Mouse (Mus musculus): ENCODE results near the gene Pnpla2. TPM values are rescaled to one million over a fixed set of nuclear protein-coding genes. Genes with fewer than 3 reads are reported as not detected.
A peak's percentile ranks its signal among the peaks of the same experiment; 100 is the strongest.

Gene Pnpla2
- total and polyA plus RNA-seq, 2 experiments from 2014 or later, result 63.8 to 159 TPM

DNA sequence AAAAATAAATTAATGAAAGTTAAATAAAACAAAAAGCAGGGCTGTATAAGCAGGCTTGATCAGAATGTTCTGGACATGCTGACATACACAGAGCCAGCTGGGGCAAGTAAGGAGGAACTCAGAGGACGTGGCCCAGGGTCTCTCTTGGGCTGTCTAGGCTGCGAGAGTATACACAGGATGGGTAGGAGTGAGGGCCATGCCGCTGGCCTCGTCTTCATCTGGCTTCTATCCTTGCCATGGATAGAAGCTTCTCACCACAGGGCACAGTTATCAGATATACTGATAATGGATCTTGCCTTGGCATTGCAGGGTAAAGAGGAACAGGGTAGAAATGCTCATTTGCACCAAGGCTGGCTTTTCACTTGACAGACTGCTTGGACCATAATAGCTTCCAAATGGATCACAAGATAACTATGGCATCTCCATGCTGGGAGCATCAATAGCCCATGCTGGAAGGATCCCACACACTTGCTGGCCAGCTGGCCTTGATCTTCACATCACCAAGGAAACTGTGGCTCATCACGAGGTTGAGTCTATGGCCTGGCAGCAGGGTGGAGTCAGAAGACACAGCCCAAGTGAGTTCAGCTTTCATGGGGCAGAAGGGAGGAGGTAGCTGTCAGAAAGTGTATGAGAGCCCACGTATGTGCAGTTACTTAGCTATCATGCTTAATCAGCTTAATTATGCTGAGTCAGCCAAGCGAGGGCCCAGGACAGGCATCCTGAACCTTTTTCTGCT lies 47.0 kb downstream of the Pnpla2 start:
- TF ChIP-seq CTCF (IDR thresholded peaks at IDR 0.05; ENCODE audit: low read depth) (no peak), EP300 (IDR thresholded peaks at IDR 0.05; ENCODE audit: low read depth) (no peak)
- Histone ChIP-seq H3K4me1 (ENCODE audit: control insufficient read depth, insufficient read depth) (peaks cover 8% of the 10 kb centered on the region), H3K4me2 (ENCODE audit: low read depth, low read length) (no peak overlapping the region), H3K9me3 (replicated peaks; ENCODE audit: control insufficient read depth, low read length) (no peaks in the 10 kb centered on the region), H3K36me3 (replicated peaks; ENCODE audit: control insufficient read depth, insufficient read depth, low read length) (0 out of 2 replicates have a peak, but pooled peaks cover 3% of the 10 kb centered on the region), H3K27ac (ENCODE audit: low read depth) (no peak overlapping the region), H3K27me3 (ENCODE audit: control insufficient read depth, insufficient read depth, low read length) (no peaks in the 10 kb centered on the region), H3K9ac (replicated peaks; ENCODE audit: low read depth, low read length) (no peak overlapping the region), H3K4me3 (ENCODE audit: low read depth, low read length) (no peak overlapping the region)
- no peak for ATAC-seq (ENCODE audit: insufficient read depth, low read depth)
- 84% methylated on average over 7 of the region's 7 CpGs for WGBS
- no peak for DNase-seq (ENCODE audit: low spot score)

DNA sequence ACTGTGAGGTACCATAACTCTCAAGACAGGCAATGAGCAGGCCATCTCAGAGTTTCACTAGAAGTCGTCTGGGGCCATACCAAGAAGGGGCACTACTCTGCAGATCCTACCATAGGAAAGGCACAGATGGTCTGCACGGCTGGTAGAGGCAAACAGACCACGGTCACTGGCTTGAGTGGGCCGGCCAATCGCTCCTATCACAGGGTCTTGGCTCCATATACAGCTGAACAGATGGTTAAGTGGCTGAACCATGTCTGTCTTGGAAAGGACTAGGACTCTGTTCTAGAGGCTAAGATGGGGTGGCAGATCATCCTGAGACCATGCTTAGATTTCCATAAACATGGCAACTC lies 47.5 kb downstream of the Pnpla2 start:
- ATAC-seq (ENCODE audit: insufficient read depth, low read depth) (no peak), DNase-seq (ENCODE audit: low spot score) (no peak)
- H3K9ac ChIP-seq (replicated peaks; ENCODE audit: low read depth, low read length), result no peak overlapping the region
- H3K4me1 ChIP-seq (ENCODE audit: control insufficient read depth, insufficient read depth), result peaks cover 3% of the 10 kb centered on the region; the same call in 1 of the 2 replicates
- no peaks in the 10 kb centered on the region for H3K27me3 ChIP-seq (ENCODE audit: control insufficient read depth, insufficient read depth, low read length)
- TF ChIP-seq EP300 (IDR thresholded peaks at IDR 0.05; ENCODE audit: low read depth) (no peak), CTCF (IDR thresholded peaks at IDR 0.05; ENCODE audit: low read depth) (no peak)
- 0 out of 2 replicates have a peak, but pooled peaks cover 3% of the 10 kb centered on the region for H3K36me3 ChIP-seq (replicated peaks; ENCODE audit: control insufficient read depth, insufficient read depth, low read length)
- no peak overlapping the region for H3K27ac ChIP-seq (ENCODE audit: low read depth)
- no peak overlapping the region for H3K4me3 ChIP-seq (ENCODE audit: low read depth, low read length)
- 91% methylated on average over 5 of the region's 5 CpGs for WGBS
- no peaks in the 10 kb centered on the region for H3K9me3 ChIP-seq (replicated peaks; ENCODE audit: control insufficient read depth, low read length)
- no peak overlapping the region for H3K4me2 ChIP-seq (ENCODE audit: low read depth, low read length)

DNA sequence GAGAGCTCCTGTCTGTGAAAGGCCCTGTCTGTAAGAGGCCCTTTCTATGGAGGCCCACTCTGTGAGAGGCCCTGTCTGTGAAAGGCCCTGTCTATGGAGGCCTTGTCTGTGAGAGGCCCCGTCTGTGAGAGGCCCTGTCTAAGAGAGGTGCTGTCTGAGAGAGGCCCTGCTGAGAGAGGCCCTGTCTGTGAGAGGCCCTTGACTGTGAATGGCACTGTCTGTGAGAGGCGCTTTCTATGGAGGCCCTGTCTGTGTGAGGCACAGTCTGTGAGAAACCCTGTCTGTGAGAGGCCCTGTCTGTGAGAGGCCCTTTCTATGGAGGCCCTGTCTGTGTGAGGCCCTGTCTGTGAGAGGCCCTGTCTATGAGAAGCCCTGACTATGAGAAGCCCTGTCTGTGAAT lies 51.3 kb downstream of the Pnpla2 start:
- Histone ChIP-seq H3K27ac (ENCODE audit: low read depth) (no peak overlapping the region), H3K4me2 (ENCODE audit: low read depth, low read length) (no peak overlapping the region), H3K4me3 (ENCODE audit: low read depth, low read length) (no peak overlapping the region), H3K27me3 (ENCODE audit: control insufficient read depth, insufficient read depth, low read length) (no peaks in the 10 kb centered on the region), H3K36me3 (replicated peaks; ENCODE audit: control insufficient read depth, insufficient read depth, low read length) (no peaks in the 10 kb centered on the region), H3K9me3 (replicated peaks; ENCODE audit: control insufficient read depth, low read length) (no peaks in the 10 kb centered on the region), H3K4me1 (ENCODE audit: control insufficient read depth, insufficient read depth) (peaks cover 8% of the 10 kb centered on the region), H3K9ac (replicated peaks; ENCODE audit: low read depth, low read length) (no peak overlapping the region)
- DNase-seq (ENCODE audit: low spot score) (no peak), ATAC-seq (ENCODE audit: insufficient read depth, low read depth) (no peak)
- 78% methylated on average over 2 of the region's 2 CpGs for WGBS
- TF ChIP-seq CTCF (IDR thresholded peaks at IDR 0.05; ENCODE audit: low read depth) (no peak), EP300 (IDR thresholded peaks at IDR 0.05; ENCODE audit: low read depth) (no peak)

DNA sequence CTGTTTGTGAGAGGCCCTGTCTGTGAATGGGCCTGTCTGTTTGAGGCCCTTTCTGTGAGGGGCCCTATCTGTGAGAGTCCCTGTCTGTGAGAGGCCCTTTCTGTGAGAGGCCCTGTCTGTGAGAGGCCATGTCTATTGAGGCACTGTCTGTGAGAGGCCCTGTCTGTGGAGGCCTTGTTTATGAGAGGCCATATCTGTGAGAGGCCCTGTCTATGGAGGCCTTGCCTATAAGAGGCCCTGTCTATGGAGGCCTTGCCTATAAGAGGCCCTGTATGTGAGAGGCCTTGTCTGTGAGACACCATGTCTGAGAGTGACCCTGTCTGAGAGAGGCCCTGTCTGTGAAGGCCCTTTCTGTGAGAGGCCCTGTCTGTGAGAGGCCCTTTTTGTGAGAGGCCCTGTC lies 53.2 kb downstream of the Pnpla2 start:
- Histone ChIP-seq H3K9ac (replicated peaks; ENCODE audit: low read depth, low read length) (peak overlapping the region; percentile 26; the same call in 1 of the 2 replicates), H3K4me1 (ENCODE audit: control insufficient read depth, insufficient read depth) (peaks cover 8% of the 10 kb centered on the region), H3K27me3 (ENCODE audit: control insufficient read depth, insufficient read depth, low read length) (no peaks in the 10 kb centered on the region), H3K9me3 (replicated peaks; ENCODE audit: control insufficient read depth, low read length) (no peaks in the 10 kb centered on the region), H3K4me3 (ENCODE audit: low read depth, low read length) (no peak overlapping the region), H3K36me3 (replicated peaks; ENCODE audit: control insufficient read depth, insufficient read depth, low read length) (no peaks in the 10 kb centered on the region), H3K4me2 (ENCODE audit: low read depth, low read length) (no peak overlapping the region), H3K27ac (ENCODE audit: low read depth) (no peak overlapping the region)
- DNase-seq (ENCODE audit: low spot score) (no peak), ATAC-seq (ENCODE audit: insufficient read depth, low read depth) (no peak)
- no peak for TF ChIP-seq EP300 (IDR thresholded peaks at IDR 0.05; ENCODE audit: low read depth)
- no peak for TF ChIP-seq CTCF (IDR thresholded peaks at IDR 0.05; ENCODE audit: low read depth)

DNA sequence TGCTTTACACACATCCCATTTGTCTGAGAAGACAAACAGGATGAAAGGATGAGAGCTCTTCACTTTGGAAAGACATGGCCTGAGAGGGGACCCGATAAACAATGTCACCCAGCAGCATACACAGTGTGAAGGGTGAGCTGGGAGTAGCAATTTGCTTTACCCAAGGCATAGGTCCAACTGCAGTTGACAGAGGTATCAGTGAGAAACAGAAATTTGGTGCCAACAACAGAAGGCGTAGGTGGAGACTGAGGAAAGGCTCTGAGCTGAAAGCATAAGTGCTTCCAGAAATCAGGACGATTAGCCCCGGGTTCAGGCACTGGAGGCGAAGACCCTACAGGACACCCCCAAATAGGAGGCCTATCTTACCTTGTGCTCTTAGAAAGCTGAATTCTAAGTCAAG lies 55.2 kb downstream of the Pnpla2 start:
- DNase-seq (ENCODE audit: low spot score) (no peak), ATAC-seq (ENCODE audit: insufficient read depth, low read depth) (0 out of 2 replicates have a peak, but pooled peaks have one; percentile 18)
- Histone ChIP-seq H3K9me3 (replicated peaks; ENCODE audit: control insufficient read depth, low read length) (no peaks in the 10 kb centered on the region), H3K4me3 (ENCODE audit: low read depth, low read length) (no peak overlapping the region), H3K36me3 (replicated peaks; ENCODE audit: control insufficient read depth, insufficient read depth, low read length) (no peaks in the 10 kb centered on the region), H3K27ac (ENCODE audit: low read depth) (peak overlapping the region; percentile 78), H3K4me1 (ENCODE audit: control insufficient read depth, insufficient read depth) (peaks cover 8% of the 10 kb centered on the region), H3K9ac (replicated peaks; ENCODE audit: low read depth, low read length) (no peak overlapping the region), H3K27me3 (ENCODE audit: control insufficient read depth, insufficient read depth, low read length) (no peaks in the 10 kb centered on the region), H3K4me2 (ENCODE audit: low read depth, low read length) (no peak overlapping the region)
- 72% methylated on average over 5 of the region's 5 CpGs for WGBS
- TF ChIP-seq EP300 (IDR thresholded peaks at IDR 0.05; ENCODE audit: low read depth) (no peak), CTCF (IDR thresholded peaks at IDR 0.05; ENCODE audit: low read depth) (no peak)

Other genes with a start within 250 kb of the Pnpla2 start
- 0.12 TPM in 1 of 2 replicates, not detected in the other for gene Lmntd2, start 241.1 kb upstream of the Pnpla2 start, total RNA-seq (2014; rRNA removed; ENCODE audit: low replicate concordance)
- gene Lmntd2, start 241.1 kb upstream of the Pnpla2 start, polyA plus RNA-seq (2015; fragmentation: Nextera tagmentation; extraction: Ambion mirVana), result 0.07 and 0.15 TPM in 2 replicates
- 6.7 and 43.2 TPM in 2 replicates for gene Rassf7, start 239.3 kb upstream of the Pnpla2 start, total RNA-seq (2014; rRNA removed; ENCODE audit: low replicate concordance)
- gene Rassf7, start 239.3 kb upstream of the Pnpla2 start, polyA plus RNA-seq (2015; fragmentation: Nextera tagmentation; extraction: Ambion mirVana), result 5.8 and 7.1 TPM in 2 replicates
- gene Phrf1, start 226.4 kb upstream of the Pnpla2 start, total RNA-seq (2014; rRNA removed; ENCODE audit: low replicate concordance), result 28.9 and 31.9 TPM in 2 replicates
- gene Phrf1, start 226.4 kb upstream of the Pnpla2 start, polyA plus RNA-seq (2015; fragmentation: Nextera tagmentation; extraction: Ambion mirVana), result 17.4 and 20.4 TPM in 2 replicates
- gene Irf7, start 188.7 kb upstream of the Pnpla2 start, total RNA-seq (2014; rRNA removed; ENCODE audit: low replicate concordance), result 10.0 and 18.8 TPM in 2 replicates
- 6.2 and 7.5 TPM in 2 replicates for gene Irf7, start 188.7 kb upstream of the Pnpla2 start, polyA plus RNA-seq (2015; fragmentation: Nextera tagmentation; extraction: Ambion mirVana)
- gene Cdhr5, start 178.4 kb upstream of the Pnpla2 start, total RNA-seq (2014; rRNA removed; ENCODE audit: low replicate concordance), result not detected in 2 replicates
- gene Cdhr5, start 178.4 kb upstream of the Pnpla2 start, polyA plus RNA-seq (2015; fragmentation: Nextera tagmentation; extraction: Ambion mirVana), result not detected in 2 replicates
- gene Sct, start 176.1 kb upstream of the Pnpla2 start, total RNA-seq (2014; rRNA removed; ENCODE audit: low replicate concordance), result not detected in 2 replicates
- gene Sct, start 176.1 kb upstream of the Pnpla2 start, polyA plus RNA-seq (2015; fragmentation: Nextera tagmentation; extraction: Ambion mirVana), result 1.0 and 1.6 TPM in 2 replicates
- gene Drd4, start 163.2 kb upstream of the Pnpla2 start, total RNA-seq (2014; rRNA removed; ENCODE audit: low replicate concordance), result not detected in 2 replicates
- gene Drd4, start 163.2 kb upstream of the Pnpla2 start, polyA plus RNA-seq (2015; fragmentation: Nextera tagmentation; extraction: Ambion mirVana), result 0.07 TPM in 1 of 2 replicates, not detected in the other
- 26.4 and 30.6 TPM in 2 replicates for gene Deaf1, start 127.5 kb upstream of the Pnpla2 start, total RNA-seq (2014; rRNA removed; ENCODE audit: low replicate concordance)
- gene Deaf1, start 127.5 kb upstream of the Pnpla2 start, polyA plus RNA-seq (2015; fragmentation: Nextera tagmentation; extraction: Ambion mirVana), result 21.2 and 22.0 TPM in 2 replicates
- gene Tmem80, start 127.5 kb upstream of the Pnpla2 start, total RNA-seq (2014; rRNA removed; ENCODE audit: low replicate concordance), result 23.6 and 33.0 TPM in 2 replicates
- gene Tmem80, start 127.5 kb upstream of the Pnpla2 start, polyA plus RNA-seq (2015; fragmentation: Nextera tagmentation; extraction: Ambion mirVana), result 29.8 and 29.9 TPM in 2 replicates
- 2.7 and 8.9 TPM in 2 replicates for gene Eps8l2, start 116.3 kb upstream of the Pnpla2 start, total RNA-seq (2014; rRNA removed; ENCODE audit: low replicate concordance)
- 0.67 and 0.69 TPM in 2 replicates for gene Eps8l2, start 116.3 kb upstream of the Pnpla2 start, polyA plus RNA-seq (2015; fragmentation: Nextera tagmentation; extraction: Ambion mirVana)
- gene Taldo1, start 63.0 kb upstream of the Pnpla2 start, total RNA-seq (2014; rRNA removed; ENCODE audit: low replicate concordance), result 151 and 173 TPM in 2 replicates
- gene Taldo1, start 63.0 kb upstream of the Pnpla2 start, polyA plus RNA-seq (2015; fragmentation: Nextera tagmentation; extraction: Ambion mirVana), result 225 and 238 TPM in 2 replicates
- gene Gatd1, start 41.1 kb upstream of the Pnpla2 start, total RNA-seq (2014; rRNA removed; ENCODE audit: low replicate concordance), result 29.4 and 32.7 TPM in 2 replicates
- gene Gatd1, start 41.1 kb upstream of the Pnpla2 start, polyA plus RNA-seq (2015; fragmentation: Nextera tagmentation; extraction: Ambion mirVana), result 19.9 and 24.2 TPM in 2 replicates
- gene Cend1, start 25.7 kb upstream of the Pnpla2 start, total RNA-seq (2014; rRNA removed; ENCODE audit: low replicate concordance), result 0.27 and 3.2 TPM in 2 replicates
- gene Cend1, start 25.7 kb upstream of the Pnpla2 start, polyA plus RNA-seq (2015; fragmentation: Nextera tagmentation; extraction: Ambion mirVana), result 1.7 and 1.8 TPM in 2 replicates
- 9.7 and 17.7 TPM in 2 replicates for gene Slc25a22, start 17.3 kb upstream of the Pnpla2 start, total RNA-seq (2014; rRNA removed; ENCODE audit: low replicate concordance)
- gene Slc25a22, start 17.3 kb upstream of the Pnpla2 start, polyA plus RNA-seq (2015; fragmentation: Nextera tagmentation; extraction: Ambion mirVana), result 11.8 and 13.1 TPM in 2 replicates
- gene Pidd1, start 11.2 kb upstream of the Pnpla2 start, total RNA-seq (2014; rRNA removed; ENCODE audit: low replicate concordance), result 0.15 and 2.0 TPM in 2 replicates
- gene Pidd1, start 11.2 kb upstream of the Pnpla2 start, polyA plus RNA-seq (2015; fragmentation: Nextera tagmentation; extraction: Ambion mirVana), result 1.7 and 2.3 TPM in 2 replicates
- 302 and 309 TPM in 2 replicates for gene Rplp2, start 7.8 kb upstream of the Pnpla2 start, total RNA-seq (2014; rRNA removed; ENCODE audit: low replicate concordance)
- gene Rplp2, start 7.8 kb upstream of the Pnpla2 start, polyA plus RNA-seq (2015; fragmentation: Nextera tagmentation; extraction: Ambion mirVana), result 880 and 926 TPM in 2 replicates
- 6.2 and 134 TPM in 2 replicates for gene Cracr2b, start 5.9 kb downstream of the Pnpla2 start, total RNA-seq (2014; rRNA removed; ENCODE audit: low replicate concordance)
- gene Cracr2b, start 5.9 kb downstream of the Pnpla2 start, polyA plus RNA-seq (2015; fragmentation: Nextera tagmentation; extraction: Ambion mirVana), result 23.9 and 24.2 TPM in 2 replicates
- gene Cd151, start 12.2 kb downstream of the Pnpla2 start, total RNA-seq (2014; rRNA removed; ENCODE audit: low replicate concordance), result 288 and 323 TPM in 2 replicates
- 37.8 and 39.7 TPM in 2 replicates for gene Cd151, start 12.2 kb downstream of the Pnpla2 start, polyA plus RNA-seq (2015; fragmentation: Nextera tagmentation; extraction: Ambion mirVana)
- gene Polr2l, start 19.9 kb downstream of the Pnpla2 start, total RNA-seq (2014; rRNA removed; ENCODE audit: low replicate concordance), result 17.4 and 32.3 TPM in 2 replicates
- 77.6 and 81.3 TPM in 2 replicates for gene Polr2l, start 19.9 kb downstream of the Pnpla2 start, polyA plus RNA-seq (2015; fragmentation: Nextera tagmentation; extraction: Ambion mirVana)
- 84.2 and 87.8 TPM in 2 replicates for gene Tspan4, start 20.0 kb downstream of the Pnpla2 start, total RNA-seq (2014; rRNA removed; ENCODE audit: low replicate concordance)
- 72.2 and 72.3 TPM in 2 replicates for gene Tspan4, start 20.0 kb downstream of the Pnpla2 start, polyA plus RNA-seq (2015; fragmentation: Nextera tagmentation; extraction: Ambion mirVana)
- gene Chid1, start 84.7 kb downstream of the Pnpla2 start, total RNA-seq (2014; rRNA removed; ENCODE audit: low replicate concordance), result 12.5 and 23.5 TPM in 2 replicates
- 17.7 and 20.3 TPM in 2 replicates for gene Chid1, start 84.7 kb downstream of the Pnpla2 start, polyA plus RNA-seq (2015; fragmentation: Nextera tagmentation; extraction: Ambion mirVana)
- 60.4 and 63.3 TPM in 2 replicates for gene Ap2a2, start 107.0 kb downstream of the Pnpla2 start, total RNA-seq (2014; rRNA removed; ENCODE audit: low replicate concordance)
- 28.7 and 30.6 TPM in 2 replicates for gene Ap2a2, start 107.0 kb downstream of the Pnpla2 start, polyA plus RNA-seq (2015; fragmentation: Nextera tagmentation; extraction: Ambion mirVana)
- gene Muc6, start 200.1 kb downstream of the Pnpla2 start, total RNA-seq (2014; rRNA removed; ENCODE audit: low replicate concordance), result not detected in 2 replicates
- gene Muc6, start 200.1 kb downstream of the Pnpla2 start, polyA plus RNA-seq (2015; fragmentation: Nextera tagmentation; extraction: Ambion mirVana), result 0.03 and 0.04 TPM in 2 replicates
- 1.7 TPM in 1 of 2 replicates, not detected in the other for gene Muc2, start 235.1 kb downstream of the Pnpla2 start, total RNA-seq (2014; rRNA removed; ENCODE audit: low replicate concordance)
- not detected in 2 replicates for gene Muc2, start 235.1 kb downstream of the Pnpla2 start, polyA plus RNA-seq (2015; fragmentation: Nextera tagmentation; extraction: Ambion mirVana)

All from heart, postnatal 0 days (tissue).